Mouse (Mus musculus): Measurements from ENCODE around the gene Ehd4. TPM values are rescaled to one million over a fixed set of nuclear protein-coding genes. Genes with fewer than 3 reads are reported as not detected.

The Ehd4 gene
- total and polyA plus RNA-seq, 3 experiments = 8.1 to 27.7 (median 9.8) TPM

DNA sequence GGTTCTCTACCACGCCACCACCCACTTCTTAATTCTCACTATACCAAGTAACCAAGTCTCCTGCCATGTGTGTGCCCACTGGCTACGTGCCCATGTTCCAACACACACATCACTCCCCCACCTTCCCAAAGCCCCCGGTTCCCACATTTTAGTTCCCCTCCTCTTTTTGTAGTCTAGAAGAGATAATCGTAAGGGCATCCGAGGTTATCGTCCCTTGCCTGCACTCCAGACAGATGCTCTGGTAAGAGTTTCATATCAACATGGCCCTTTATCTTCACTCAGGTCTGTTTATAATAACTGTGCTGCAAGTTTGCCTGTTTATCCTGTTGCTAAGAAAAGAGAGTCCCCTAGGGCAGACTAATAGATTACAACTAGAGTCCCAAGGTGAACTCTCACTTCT, 37.1 kb downstream of the Ehd4 start:
- H3K4me2 ChIP-seq (ENCODE audit: insufficient read depth, low read depth, poor library complexity, severe bottlenecking) = no peak overlapping the region
- H3K4me3 ChIP-seq (replicated peaks in 1 of 3; ENCODE audit: low read depth in 2 of 3, low read length in 2 of 3, poor library complexity in 1 of 3) = no peak overlapping the region
- DNase-seq (ENCODE audit: extremely low read depth) = no peak
- no peak overlapping the region for H3K9ac ChIP-seq (ENCODE audit: insufficient read depth, low read depth)
- no peaks in the 10 kb centered on the region for H3K9me3 ChIP-seq (replicated peaks; ENCODE audit: low read length)
- peaks cover 0 to 9% of the 10 kb centered on the region in 2 experiments; a peak in 2 of 4 replicates for H3K4me1 ChIP-seq (ENCODE audit: control insufficient read depth in 1 of 2, insufficient read depth in 2 of 2)
- dilution Hi-C loops (cut with MboI; ENCODE audit: extremely low pct_ligation_motif_present, extremely low pct_unique_long_range_greater_than_20kb, low sequenced_read_pairs) = no loop called here
- no peaks in the 10 kb centered on the region for H3K27me3 ChIP-seq (replicated peaks)
- peaks cover 0 to 32% of the 10 kb centered on the region in 2 experiments for H3K36me3 ChIP-seq (replicated peaks in 1 of 2; ENCODE audit: control insufficient read depth in 1 of 2, insufficient read depth in 1 of 2, low read length in 1 of 2)
- H3K79me2 ChIP-seq (replicated peaks; ENCODE audit: control insufficient read depth, extremely low read depth, insufficient read depth, poor library complexity, severe bottlenecking) = no peaks in the 10 kb centered on the region
- H3K27ac ChIP-seq (ENCODE audit: insufficient read depth, low read depth) = no peak overlapping the region
- in situ Hi-C loops (cut with MboI; ENCODE audit: low pct_ligation_motif_present, low pct_unique_long_range_greater_than_20kb, low sequenced_read_pairs) = no loop called here
- TF ChIP-seq EP300 (IDR thresholded peaks at IDR 0.05; ENCODE audit: low read length) = no peak
- TF ChIP-seq SIN3A (IDR thresholded peaks at IDR 0.05; ENCODE audit: low read length) = no peak
- TF ChIP-seq TCF12 (IDR thresholded peaks at IDR 0.05; ENCODE audit: low read depth, low read length) = no peak
- no peak for TF ChIP-seq CTCF (conservative IDR thresholded peaks at IDR 0.05 in 1 of 2, IDR thresholded peaks at IDR 0.05 in 1 of 2; ENCODE audit: low read depth in 2 of 2, low read length in 2 of 2)
- no peak for TF ChIP-seq E2F4 (IDR thresholded peaks at IDR 0.05; ENCODE audit: insufficient replicate concordance, low read depth, low read length)
- no peak for TF ChIP-seq ETS1 (conservative IDR thresholded peaks at IDR 0.05; ENCODE audit: low read depth, low read length)
- TF ChIP-seq USF2 (conservative IDR thresholded peaks at IDR 0.05; ENCODE audit: low read depth, low read length) = no peak
- TF ChIP-seq BHLHE40 (IDR thresholded peaks at IDR 0.05; ENCODE audit: low read depth, low read length) = no peak
- no peak for TF ChIP-seq ZC3H11A (IDR thresholded peaks at IDR 0.05; ENCODE audit: low read depth, low read length)
- no peak for TF ChIP-seq CHD1 (IDR thresholded peaks at IDR 0.05; ENCODE audit: low read depth, low read length)
- no peak for TF ChIP-seq RAD21 (IDR thresholded peaks at IDR 0.05; ENCODE audit: low read depth, low read length)
- no peak for TF ChIP-seq POLR2A (IDR thresholded peaks at IDR 0.05; ENCODE audit: low read depth, low read length)
- TF ChIP-seq MAFK (IDR thresholded peaks at IDR 0.05; ENCODE audit: insufficient replicate concordance, low read length) = no peak
- TF ChIP-seq MEF2A (IDR thresholded peaks at IDR 0.05; ENCODE audit: borderline replicate concordance, low read depth, low read length) = no peak
- TF ChIP-seq ZNF384 (IDR thresholded peaks at IDR 0.05; ENCODE audit: low read depth, low read length) = no peak
- no peak for TF ChIP-seq UBTF (IDR thresholded peaks at IDR 0.05; ENCODE audit: low read depth, low read length)
- TF ChIP-seq ELF1 (IDR thresholded peaks at IDR 0.05; ENCODE audit: low read depth, low read length) = no peak
- no peak for TF ChIP-seq USF1 (IDR thresholded peaks at IDR 0.05; ENCODE audit: low read depth, low read length)

GRCm38 (mm10) chr2:120116362-120116761, 38.0 kb downstream of the Ehd4 start:
- H3K4me3 ChIP-seq (replicated peaks in 1 of 3; ENCODE audit: low read depth in 2 of 3, low read length in 2 of 3, poor library complexity in 1 of 3) = no peak overlapping the region
- H3K9ac ChIP-seq (ENCODE audit: insufficient read depth, low read depth) = no peak overlapping the region
- no peak overlapping the region for H3K4me2 ChIP-seq (ENCODE audit: insufficient read depth, low read depth, poor library complexity, severe bottlenecking)
- H3K27ac ChIP-seq (ENCODE audit: insufficient read depth, low read depth) = no peak overlapping the region
- TF ChIP-seq RCOR1 (conservative IDR thresholded peaks at IDR 0.05; ENCODE audit: low read depth, low read length) (no peak), BHLHE40 (IDR thresholded peaks at IDR 0.05; ENCODE audit: low read depth, low read length) (no peak), E2F4 (IDR thresholded peaks at IDR 0.05; ENCODE audit: insufficient replicate concordance, low read depth, low read length) (no peak), JUN (IDR thresholded peaks at IDR 0.05; ENCODE audit: insufficient read depth, low read depth, low read length) (no peak), USF2 (conservative IDR thresholded peaks at IDR 0.05; ENCODE audit: low read depth, low read length) (no peak), USF1 (IDR thresholded peaks at IDR 0.05; ENCODE audit: low read depth, low read length) (no peak), POLR2AphosphoS2 (IDR thresholded peaks at IDR 0.05; ENCODE audit: low read depth, low read length) (no peak), SMC3 (IDR thresholded peaks at IDR 0.05; ENCODE audit: low read depth, low read length) (no peak), ZMIZ1 (IDR thresholded peaks at IDR 0.05; ENCODE audit: low read depth, low read length) (no peak), GABPA (IDR thresholded peaks at IDR 0.05; ENCODE audit: insufficient replicate concordance, low read depth, low read length) (no peak), MAX (IDR thresholded peaks at IDR 0.05; ENCODE audit: low read length) (no peak), MEF2A (IDR thresholded peaks at IDR 0.05; ENCODE audit: borderline replicate concordance, low read depth, low read length) (no peak), CTCF (conservative IDR thresholded peaks at IDR 0.05 in 1 of 2, IDR thresholded peaks at IDR 0.05 in 1 of 2; ENCODE audit: low read depth in 2 of 2, low read length in 2 of 2) (no peak), ZKSCAN1 (IDR thresholded peaks at IDR 0.05; ENCODE audit: borderline replicate concordance, low read depth, low read length) (no peak), MAFK (IDR thresholded peaks at IDR 0.05; ENCODE audit: insufficient replicate concordance, low read length) (no peak), UBTF (IDR thresholded peaks at IDR 0.05; ENCODE audit: low read depth, low read length) (no peak), CHD2 (IDR thresholded peaks at IDR 0.05; ENCODE audit: low read length) (no peak), ZC3H11A (IDR thresholded peaks at IDR 0.05; ENCODE audit: low read depth, low read length) (no peak)
- DNase-seq (ENCODE audit: extremely low read depth) = no peak
- no peaks in the 10 kb centered on the region for H3K27me3 ChIP-seq (replicated peaks)
- in situ Hi-C loops (cut with MboI; ENCODE audit: low pct_ligation_motif_present, low pct_unique_long_range_greater_than_20kb, low sequenced_read_pairs) (no loop called here), dilution Hi-C loops (cut with MboI; ENCODE audit: extremely low pct_ligation_motif_present, extremely low pct_unique_long_range_greater_than_20kb, low sequenced_read_pairs) (no loop called here)
- H3K9me3 ChIP-seq (replicated peaks; ENCODE audit: low read length) = no peaks in the 10 kb centered on the region
- peaks cover 0 to 29% of the 10 kb centered on the region in 2 experiments for H3K36me3 ChIP-seq (replicated peaks in 1 of 2; ENCODE audit: control insufficient read depth in 1 of 2, insufficient read depth in 1 of 2, low read length in 1 of 2)
- H3K79me2 ChIP-seq (replicated peaks; ENCODE audit: control insufficient read depth, extremely low read depth, insufficient read depth, poor library complexity, severe bottlenecking) = no peaks in the 10 kb centered on the region
- peaks cover 0 to 19% of the 10 kb centered on the region in 2 experiments; a peak in 2 of 4 replicates for H3K4me1 ChIP-seq (ENCODE audit: control insufficient read depth in 1 of 2, insufficient read depth in 2 of 2)

Measured in CH12.LX (cell line).